Mouse (Mus musculus): ENCODE measurements at regions not wholly inside any gene's neighbourhood (a gene's known extent, or its start where the extent isn't known, plus 50 kb on each side); places are given as distances from the start of the nearest gene placed in this dataset.
"Not testable (repeated sequence)": the region's sequence is repeated elsewhere in the genome, so short reads cannot be mapped to it uniquely, and the experiment has no call there.

DNA sequence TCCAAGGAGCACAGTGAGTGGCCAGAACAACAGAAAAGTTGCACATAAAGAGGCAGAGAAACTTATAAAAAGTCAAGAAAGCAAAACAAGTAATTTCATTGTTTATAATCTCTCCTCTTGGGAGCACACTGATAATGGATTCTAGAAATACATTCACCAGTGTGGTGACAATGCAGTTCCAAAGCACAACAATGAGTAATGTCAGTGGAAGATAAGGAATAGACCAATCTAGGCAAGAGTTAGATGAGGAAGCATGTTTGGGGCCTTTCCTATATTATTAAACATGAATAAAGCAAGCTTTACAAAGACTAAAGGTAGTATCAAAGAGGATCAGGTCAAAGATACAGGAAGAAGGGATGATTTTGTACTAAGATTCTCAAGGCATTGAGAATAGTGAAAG is 408.9 kb upstream of the N6amt1 start:
- no peak for ATAC-seq (ENCODE audit: poor library complexity, severe bottlenecking)

DNA sequence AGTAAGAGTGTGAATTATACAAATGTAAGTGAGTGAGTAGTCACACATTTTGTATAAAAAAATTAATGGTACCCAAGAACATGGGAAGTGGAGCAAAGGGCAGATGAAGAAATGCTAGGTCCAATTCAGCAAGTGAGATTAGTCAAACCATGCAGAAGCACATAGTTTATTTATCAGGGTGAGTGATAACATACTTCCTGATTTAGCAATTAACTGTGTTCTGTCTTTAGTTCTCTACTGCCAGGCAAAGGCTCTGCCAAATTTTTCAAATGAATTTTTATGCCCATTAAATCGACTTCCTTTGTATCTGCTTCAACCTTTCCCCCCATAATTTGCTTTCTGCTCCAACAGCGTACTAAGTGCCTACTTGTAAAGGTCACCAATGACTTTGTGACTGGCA is 419.0 kb upstream of the N6amt1 start:
- ATAC-seq (ENCODE audit: poor library complexity, severe bottlenecking) = no peak

GRCm38 (mm10) chr16:86932765-86933164 is 421.2 kb upstream of the N6amt1 start:
- ATAC-seq (ENCODE audit: poor library complexity, severe bottlenecking) = no peak

DNA sequence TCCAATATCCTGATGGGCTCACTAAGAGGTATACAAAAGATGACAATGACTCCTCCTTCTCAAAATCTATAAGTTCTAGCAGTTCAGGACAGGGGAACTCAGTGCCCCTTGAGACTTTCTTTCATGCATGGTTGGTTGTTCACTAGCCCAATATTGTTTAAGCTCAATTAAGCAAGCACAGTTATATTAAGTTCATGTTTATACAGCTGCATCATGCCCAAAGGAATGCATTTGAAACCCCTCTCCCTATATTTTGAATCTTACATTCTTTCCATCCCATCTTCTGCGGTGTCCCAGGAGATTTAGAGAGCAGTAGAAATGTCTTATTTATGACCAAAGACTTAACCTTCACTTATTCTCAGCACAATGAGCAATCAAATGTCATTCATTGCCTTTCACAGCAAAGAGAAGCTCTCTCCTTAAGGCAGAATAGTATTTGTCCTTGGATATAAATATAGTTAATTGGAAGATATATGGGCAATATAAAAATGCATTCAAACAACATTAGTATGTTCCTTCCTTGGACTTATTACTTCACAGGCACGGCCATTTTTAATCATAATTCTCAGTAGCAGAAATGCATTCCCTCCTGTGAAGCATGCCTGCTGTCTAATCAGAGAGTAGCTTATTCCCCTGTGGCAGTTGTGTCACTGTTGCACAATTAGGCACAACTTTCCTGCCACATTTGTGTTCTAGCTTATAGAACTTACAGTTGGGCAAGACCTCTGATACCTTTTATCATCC is 455.8 kb upstream of the N6amt1 start:
- no peak for ATAC-seq (ENCODE audit: poor library complexity, severe bottlenecking)

GRCm38 (mm10) chr16:86894982-86895381 is 459.0 kb upstream of the N6amt1 start:
- no peak for ATAC-seq (ENCODE audit: poor library complexity, severe bottlenecking)

GRCm38 (mm10) chr16:86894333-86894732 is 459.7 kb upstream of the N6amt1 start:
- no peak for ATAC-seq (ENCODE audit: poor library complexity, severe bottlenecking)

GRCm38 (mm10) chr16:86888421-86888820 is 465.6 kb upstream of the N6amt1 start:
- ATAC-seq (ENCODE audit: poor library complexity, severe bottlenecking) = no peak

- ATAC-seq (ENCODE audit: poor library complexity, severe bottlenecking) = no peak
These were observed 466.4 kb upstream of the N6amt1 start for GRCm38 (mm10) chr16:86887605-86888004.

DNA sequence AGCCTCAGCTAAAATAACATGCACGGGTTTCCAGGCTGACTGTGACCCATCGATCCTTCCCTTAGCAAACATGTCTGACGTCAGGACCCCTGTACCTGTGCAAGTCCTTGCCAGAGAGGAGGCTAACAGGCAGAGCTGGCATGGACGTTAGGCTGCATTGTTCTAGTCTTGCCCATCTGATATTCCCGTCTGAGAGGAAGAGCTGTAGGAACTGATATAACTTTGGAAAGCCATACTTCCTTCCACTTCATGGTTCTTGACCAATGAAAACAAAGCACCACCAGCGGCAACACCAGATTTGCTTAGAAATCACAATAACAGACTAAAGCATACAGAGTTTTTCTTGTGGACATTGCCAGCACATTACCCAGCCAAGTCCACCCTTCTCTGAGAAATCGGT is 470.1 kb upstream of the N6amt1 start:
- no peak for ATAC-seq (ENCODE audit: poor library complexity, severe bottlenecking)

- no peak for ATAC-seq (ENCODE audit: poor library complexity, severe bottlenecking)
These were observed 471.5 kb upstream of the N6amt1 start for GRCm38 (mm10) chr16:86882529-86882928.

DNA sequence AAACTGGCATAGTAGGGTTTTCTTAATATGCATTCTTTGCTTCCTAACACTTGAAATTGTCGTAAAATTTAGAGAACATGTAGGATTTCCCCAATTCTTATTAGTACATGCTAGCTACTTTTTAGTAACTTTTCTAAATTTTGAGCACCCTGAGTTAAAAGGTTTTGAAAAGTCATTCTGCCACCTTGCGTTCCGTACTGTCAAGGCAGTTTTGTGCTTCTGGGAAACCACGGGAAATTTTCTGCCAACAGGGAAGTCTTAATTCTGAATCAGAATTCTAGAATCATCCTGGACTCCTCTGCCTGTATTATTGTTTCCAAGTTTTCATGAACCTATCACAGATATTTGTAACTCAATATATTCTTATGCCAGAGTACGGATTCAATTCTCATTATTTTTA is 472.4 kb upstream of the N6amt1 start:
- no peak for ATAC-seq (ENCODE audit: poor library complexity, severe bottlenecking)

DNA sequence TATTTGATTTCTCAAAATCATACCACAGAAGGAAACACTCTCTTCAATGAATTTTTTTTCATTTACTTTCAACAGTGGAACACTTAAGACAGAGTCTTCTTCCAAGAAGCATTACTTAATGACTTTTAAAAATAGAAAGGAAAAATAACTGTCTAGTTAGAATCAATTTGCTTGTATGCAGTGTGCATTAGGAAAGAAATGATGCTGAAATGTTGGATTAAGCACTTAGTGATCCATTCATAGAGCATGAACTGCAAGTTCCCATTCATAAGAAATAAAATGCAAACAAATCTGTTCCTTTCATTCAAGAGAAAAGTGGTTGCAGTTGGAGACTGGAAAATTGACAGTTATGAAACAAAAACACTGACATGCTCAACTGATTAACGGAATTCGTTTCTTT is 493.2 kb upstream of the N6amt1 start:
- ATAC-seq (ENCODE audit: poor library complexity, severe bottlenecking) = no peak

DNA sequence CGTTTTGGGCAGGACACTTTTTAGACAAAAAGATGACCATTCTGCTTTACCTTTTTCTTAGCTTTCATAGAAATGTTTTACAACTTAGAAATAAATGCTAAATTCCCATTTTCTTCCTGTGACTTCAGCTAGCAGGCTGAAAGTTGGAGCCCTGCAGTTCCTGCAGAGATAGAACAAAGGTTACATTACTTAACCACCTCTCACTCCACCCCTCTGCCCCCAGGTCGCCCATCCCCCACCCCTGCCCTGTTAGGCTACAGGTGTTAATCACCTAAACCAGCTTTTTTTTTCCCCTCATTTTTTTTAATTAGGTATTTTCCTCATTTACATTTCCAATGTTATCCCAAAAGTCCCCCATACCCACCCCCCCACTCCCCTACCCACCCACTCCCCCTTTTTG is 498.1 kb upstream of the N6amt1 start:
- no peak for ATAC-seq (ENCODE audit: poor library complexity, severe bottlenecking)

GRCm38 (mm10) chr16:86855312-86855711 is 498.7 kb upstream of the N6amt1 start:
- ATAC-seq (ENCODE audit: poor library complexity, severe bottlenecking) = no peak

DNA sequence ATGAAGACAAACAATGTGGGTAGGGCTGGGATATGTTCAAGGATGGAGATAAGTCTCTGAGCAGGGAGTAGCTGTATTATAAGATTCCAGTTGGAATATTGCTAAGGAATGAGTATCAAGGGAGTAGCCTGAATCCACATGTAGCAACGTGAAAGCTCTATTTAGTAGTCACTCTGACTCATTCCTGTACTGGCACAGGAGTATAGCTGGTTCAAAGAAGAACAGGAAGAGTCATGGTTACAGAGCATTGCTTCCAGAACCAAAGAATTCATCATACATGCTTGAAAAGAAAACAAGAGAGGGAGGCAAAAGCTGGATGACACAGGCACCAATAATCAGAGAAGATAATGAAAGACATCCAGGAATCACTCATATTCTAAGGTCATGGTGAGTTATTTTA is 500.6 kb upstream of the N6amt1 start:
- no peak for ATAC-seq (ENCODE audit: poor library complexity, severe bottlenecking)

GRCm38 (mm10) chr16:86838457-86839337 is 515.3 kb upstream of the N6amt1 start:
- ATAC-seq (ENCODE audit: poor library complexity, severe bottlenecking) = no peak

GRCm38 (mm10) chr16:86827645-86828044 is 526.3 kb upstream of the N6amt1 start:
- no peak for ATAC-seq (ENCODE audit: poor library complexity, severe bottlenecking)

- ATAC-seq (ENCODE audit: poor library complexity, severe bottlenecking) = no peak
These were observed 527.3 kb upstream of the N6amt1 start for GRCm38 (mm10) chr16:86826641-86827040.

- ATAC-seq (ENCODE audit: poor library complexity, severe bottlenecking) = no peak
These were observed 530.5 kb upstream of the N6amt1 start for GRCm38 (mm10) chr16:86823496-86823895.

- ATAC-seq (ENCODE audit: poor library complexity, severe bottlenecking) = no peak
These were observed 532.4 kb upstream of the N6amt1 start for GRCm38 (mm10) chr16:86821586-86821985.

- not testable (repeated sequence) for ATAC-seq (ENCODE audit: poor library complexity, severe bottlenecking)
These were observed 535.3 kb upstream of the N6amt1 start for GRCm38 (mm10) chr16:86818639-86819038.

All from megakaryocyte, adult 5-6 weeks (primary cell).